Mouse (Mus musculus): ENCODE results near the gene Calm3. TPM values are rescaled to one million over a fixed set of nuclear protein-coding genes. Genes with fewer than 3 reads are reported as not detected.
A peak's percentile ranks its signal among the peaks of the same experiment; 100 is the strongest.

Calm3 gene
- polyA plus RNA-seq, 1 experiment from 2014 or later: 111 TPM

- no peaks in the 10 kb centered on the region for H3K9me3 ChIP-seq
- H3K4me1 ChIP-seq: peaks cover 48% of the 10 kb centered on the region
- H3K4me3 ChIP-seq: peak overlapping the region; percentile 16
- peak overlapping the region; percentile 65 for H3K9ac ChIP-seq
- H3K36me3 ChIP-seq: peaks cover 50% of the 10 kb centered on the region
- peak overlapping the region; percentile 90 for H3K4me2 ChIP-seq
- WGBS: 64% methylated on average over 7 of the region's 7 CpGs
- no peak for ATAC-seq (ENCODE audit: insufficient number of reproducible peaks, insufficient read depth, low FRiP score, low TSS enrichment, low read depth)
- H3K27me3 ChIP-seq: no peaks in the 10 kb centered on the region
- H3K27ac ChIP-seq: peak overlapping the region; percentile 71
Observed at GRCm38 (mm10) chr7:16920150-16920579, 3.7 kb downstream of the Calm3 start.

- Histone ChIP-seq H3K4me3 (peak overlapping the region; percentile 16), H3K9me3 (no peaks in the 10 kb centered on the region), H3K36me3 (peaks cover 56% of the 10 kb centered on the region), H3K27me3 (no peaks in the 10 kb centered on the region), H3K4me2 (peak overlapping the region; percentile 90), H3K4me1 (peaks cover 48% of the 10 kb centered on the region), H3K27ac (peak overlapping the region; percentile 71), H3K9ac (peak overlapping the region; percentile 65)
- ATAC-seq (ENCODE audit: insufficient number of reproducible peaks, insufficient read depth, low FRiP score, low TSS enrichment, low read depth): no peak
- 76% methylated on average over 13 of the region's 13 CpGs for WGBS
Observed at GRCm38 (mm10) chr7:16919395-16920149, 4.3 kb downstream of the Calm3 start.

- H3K4me3 ChIP-seq: no peak overlapping the region
- no peak overlapping the region for H3K9ac ChIP-seq
- no peaks in the 10 kb centered on the region for H3K27me3 ChIP-seq
- H3K9me3 ChIP-seq: no peaks in the 10 kb centered on the region
- peaks cover 51% of the 10 kb centered on the region for H3K4me1 ChIP-seq
- H3K4me2 ChIP-seq: no peak overlapping the region
- 69% methylated on average over 3 of the region's 3 CpGs for WGBS
- H3K36me3 ChIP-seq: peaks cover 61% of the 10 kb centered on the region
- no peak for ATAC-seq (ENCODE audit: insufficient number of reproducible peaks, insufficient read depth, low FRiP score, low TSS enrichment, low read depth)
- H3K27ac ChIP-seq: no peak overlapping the region
Observed at GRCm38 (mm10) chr7:16918670-16919069, 5.2 kb downstream of the Calm3 start.

GRCm38 (mm10) chr7:16918014-16918413, 5.9 kb downstream of the Calm3 start:
- no peak overlapping the region for H3K4me3 ChIP-seq
- H3K27me3 ChIP-seq: no peaks in the 10 kb centered on the region
- ATAC-seq (ENCODE audit: insufficient number of reproducible peaks, insufficient read depth, low FRiP score, low TSS enrichment, low read depth): no peak
- no peak overlapping the region for H3K27ac ChIP-seq
- H3K4me2 ChIP-seq: no peak overlapping the region
- peaks cover 61% of the 10 kb centered on the region for H3K36me3 ChIP-seq
- 0 out of 2 replicates have a peak overlapping the region, but pooled peaks have one; percentile 11 for H3K9ac ChIP-seq
- 89% methylated on average over 9 of the region's 9 CpGs for WGBS
- H3K9me3 ChIP-seq: no peaks in the 10 kb centered on the region
- H3K4me1 ChIP-seq: peaks cover 51% of the 10 kb centered on the region

- H3K36me3 ChIP-seq: peaks cover 61% of the 10 kb centered on the region
- 88% methylated on average over 11 of the region's 11 CpGs for WGBS
- no peak for ATAC-seq (ENCODE audit: insufficient number of reproducible peaks, insufficient read depth, low FRiP score, low TSS enrichment, low read depth)
- H3K4me1 ChIP-seq: peaks cover 47% of the 10 kb centered on the region
- H3K4me2 ChIP-seq: no peak overlapping the region
- H3K9me3 ChIP-seq: no peaks in the 10 kb centered on the region
- H3K27me3 ChIP-seq: no peaks in the 10 kb centered on the region
- H3K9ac ChIP-seq: no peak overlapping the region
- no peak overlapping the region for H3K4me3 ChIP-seq
- H3K27ac ChIP-seq: no peak overlapping the region
Observed at GRCm38 (mm10) chr7:16917447-16917846, 6.5 kb downstream of the Calm3 start.

GRCm38 (mm10) chr7:16916342-16917265, 7.3 kb downstream of the Calm3 start:
- H3K4me2 ChIP-seq: no peak overlapping the region
- no peak overlapping the region for H3K27ac ChIP-seq
- no peaks in the 10 kb centered on the region for H3K9me3 ChIP-seq
- 88% methylated on average over 30 of the region's 30 CpGs for WGBS
- no peaks in the 10 kb centered on the region for H3K27me3 ChIP-seq
- H3K4me1 ChIP-seq: peaks cover 42% of the 10 kb centered on the region
- H3K4me3 ChIP-seq: no peak overlapping the region
- no peak overlapping the region for H3K9ac ChIP-seq
- ATAC-seq (ENCODE audit: insufficient number of reproducible peaks, insufficient read depth, low FRiP score, low TSS enrichment, low read depth): no peak
- peaks cover 61% of the 10 kb centered on the region for H3K36me3 ChIP-seq

- WGBS: 91% methylated on average over 31 of the region's 32 CpGs
- H3K9me3 ChIP-seq: no peaks in the 10 kb centered on the region
- H3K36me3 ChIP-seq: peaks cover 61% of the 10 kb centered on the region
- H3K27me3 ChIP-seq: no peaks in the 10 kb centered on the region
- no peak overlapping the region for H3K27ac ChIP-seq
- no peak overlapping the region for H3K4me2 ChIP-seq
- no peak overlapping the region for H3K9ac ChIP-seq
- H3K4me3 ChIP-seq: no peak overlapping the region
- ATAC-seq (ENCODE audit: insufficient number of reproducible peaks, insufficient read depth, low FRiP score, low TSS enrichment, low read depth): no peak
- peaks cover 33% of the 10 kb centered on the region for H3K4me1 ChIP-seq
Observed at GRCm38 (mm10) chr7:16915461-16916340, 8.2 kb downstream of the Calm3 start.

- H3K9me3 ChIP-seq: no peaks in the 10 kb centered on the region
- no peak overlapping the region for H3K4me3 ChIP-seq
- H3K27me3 ChIP-seq: no peaks in the 10 kb centered on the region
- H3K4me1 ChIP-seq: peaks cover 24% of the 10 kb centered on the region
- peaks cover 55% of the 10 kb centered on the region for H3K36me3 ChIP-seq
- WGBS: 87% methylated on average over 18 of the region's 18 CpGs
- ATAC-seq (ENCODE audit: insufficient number of reproducible peaks, insufficient read depth, low FRiP score, low TSS enrichment, low read depth): no peak
- no peak overlapping the region for H3K9ac ChIP-seq
- no peak overlapping the region for H3K27ac ChIP-seq
- no peak overlapping the region for H3K4me2 ChIP-seq
Observed at GRCm38 (mm10) chr7:16914453-16915343, 9.2 kb downstream of the Calm3 start.

- peaks cover 48% of the 10 kb centered on the region for H3K36me3 ChIP-seq
- no peak for ATAC-seq (ENCODE audit: insufficient number of reproducible peaks, insufficient read depth, low FRiP score, low TSS enrichment, low read depth)
- peaks cover 22% of the 10 kb centered on the region for H3K4me1 ChIP-seq
- no peak overlapping the region for H3K4me3 ChIP-seq
- H3K9ac ChIP-seq: no peak overlapping the region
- H3K27ac ChIP-seq: peak overlapping the region; percentile 39; the same call in 1 of the 2 replicates
- no peaks in the 10 kb centered on the region for H3K9me3 ChIP-seq
- WGBS: 38% methylated on average over 10 of the region's 10 CpGs
- H3K27me3 ChIP-seq: no peaks in the 10 kb centered on the region
- no peak overlapping the region for H3K4me2 ChIP-seq
Observed at GRCm38 (mm10) chr7:16913806-16914452, 10.0 kb downstream of the Calm3 start.

GRCm38 (mm10) chr7:16912360-16912759, 11.6 kb downstream of the Calm3 start:
- Histone ChIP-seq H3K27me3 (no peaks in the 10 kb centered on the region), H3K27ac (no peak overlapping the region; the same call in 1 of the 2 replicates), H3K4me2 (no peak overlapping the region), H3K36me3 (peaks cover 32% of the 10 kb centered on the region), H3K9ac (no peak overlapping the region; the same call in 1 of the 2 replicates), H3K4me1 (peaks cover 26% of the 10 kb centered on the region), H3K9me3 (no peaks in the 10 kb centered on the region), H3K4me3 (no peak overlapping the region)
- WGBS: 62% methylated on average over 6 of the region's 6 CpGs
- ATAC-seq (ENCODE audit: insufficient number of reproducible peaks, insufficient read depth, low FRiP score, low TSS enrichment, low read depth): no peak

All from embryonic facial prominence, embryonic 13.5 days (tissue).